ENCODE assay signal across 9 mouse cellular contexts in genomic region chr9:107708439-107709095, GRCm38 (mm10). TPM values are rescaled to one million over a fixed set of nuclear protein-coding genes. Genes with fewer than 3 reads are reported as not detected.
A peak's percentile ranks its signal among the peaks of the same experiment; 100 is the strongest.
DNase-seq lines count a peak whose midpoint lies in the region; ATAC-seq and TF ChIP-seq lines count a peak whose summit lies in the region.
"Had no signal": no experiment of that assay in that cellular context is flagged by ENCODE, and none has a peak within 500 bp of the region (broad histone marks: within the 10 kb centered on the region; RNA-seq: fewer than 3 reads in every experiment).

No protein-coding gene starts in this region.

- peak overlapping the region; percentile 77 for H3K4me2 ChIP-seq in kidney, embryonic 14.5 days (replicated peaks; ENCODE audit: low read depth, low read length)
- peak overlapping the region; percentile 95 for H3K4me2 ChIP-seq in embryonic facial prominence, embryonic 15.5 days (replicated peaks)
- H3K4me2 ChIP-seq in intestine, embryonic 14.5 days (ENCODE audit: low read length): peak overlapping the region; percentile 89
- H3K4me2 ChIP-seq in myocyte (ENCODE audit: low read depth): peak overlapping the region; percentile 77

- no peak overlapping the region for H3ac ChIP-seq in myocyte (ENCODE audit: control insufficient read depth, insufficient read length)

- 1% methylated on average over 21 of the region's 21 CpGs for WGBS in kidney, embryonic 14.5 days
- WGBS in embryonic facial prominence, embryonic 15.5 days: 1% methylated on average over 21 of the region's 21 CpGs
- WGBS in intestine, embryonic 14.5 days: 4% methylated on average over 21 of the region's 21 CpGs

- DNase-seq in kidney, adult 18-20 months: no peak
- DNase-seq in intestine, embryonic 14.5 days (ENCODE audit: low spot score): peak; percentile 61
- no peak for DNase-seq in gastrocnemius, postnatal 10 days
- DNase-seq in urinary bladder, postnatal 10 days (ENCODE audit: low spot score): no peak
- no peak for DNase-seq in cerebellum, postnatal 25 days
- DNase-seq: cerebellum, adult 8-10 months had no signal

- no peaks in the 10 kb centered on the region for H3K9me3 ChIP-seq in kidney, embryonic 14.5 days (ENCODE audit: control insufficient read depth, low read length)
- H3K9me3 ChIP-seq in embryonic facial prominence, embryonic 15.5 days (replicated peaks): no peaks in the 10 kb centered on the region
- H3K9me3 ChIP-seq in intestine, embryonic 14.5 days (ENCODE audit: control insufficient read depth, low read length): no peaks in the 10 kb centered on the region

- peak overlapping the region; percentile 88 for H3K9ac ChIP-seq in kidney, embryonic 14.5 days (ENCODE audit: low read depth, low read length)
- peak overlapping the region; percentile 85 for H3K9ac ChIP-seq in embryonic facial prominence, embryonic 15.5 days
- H3K9ac ChIP-seq in intestine, embryonic 14.5 days (ENCODE audit: low read length): peak overlapping the region; percentile 73

- H3K4me3 ChIP-seq in kidney, embryonic 14.5 days (ENCODE audit: low read length): peak overlapping the region; percentile 78
- H3K4me3 ChIP-seq in embryonic facial prominence, embryonic 15.5 days (replicated peaks): peak overlapping the region; percentile 78
- peak overlapping the region; percentile 69 for H3K4me3 ChIP-seq in intestine, embryonic 14.5 days (ENCODE audit: low read depth, low read length)
- H3K4me3 ChIP-seq in myocyte: no peak overlapping the region

- H3K27me3 ChIP-seq in kidney, embryonic 14.5 days (ENCODE audit: control insufficient read depth, insufficient read depth, low read length): no peaks in the 10 kb centered on the region
- no peaks in the 10 kb centered on the region for H3K27me3 ChIP-seq in embryonic facial prominence, embryonic 15.5 days
- H3K27me3 ChIP-seq in intestine, embryonic 14.5 days (replicated peaks; ENCODE audit: control insufficient read depth, insufficient read depth, low read length): no peaks in the 10 kb centered on the region
- H3K27me3 ChIP-seq in myocyte (ENCODE audit: control insufficient read depth, insufficient read depth, insufficient read length): peaks cover 59% of the 10 kb centered on the region

- H3K27ac ChIP-seq in kidney, embryonic 14.5 days (ENCODE audit: low read depth, low read length): peak overlapping the region; percentile 77; the same call in 1 of the 2 replicates
- peak overlapping the region; percentile 92 for H3K27ac ChIP-seq in embryonic facial prominence, embryonic 15.5 days (replicated peaks)
- peak overlapping the region; percentile 72 for H3K27ac ChIP-seq in intestine, embryonic 14.5 days (ENCODE audit: low read depth)

- no peaks in the 10 kb centered on the region for H3K79me2 ChIP-seq in myocyte (ENCODE audit: control insufficient read depth, insufficient read depth)

- peaks cover 21% of the 10 kb centered on the region for H3K36me3 ChIP-seq in kidney, embryonic 14.5 days (ENCODE audit: control insufficient read depth, insufficient read depth, low read length)
- H3K36me3 ChIP-seq in embryonic facial prominence, embryonic 15.5 days: peaks cover 16% of the 10 kb centered on the region
- peaks cover 10% of the 10 kb centered on the region for H3K36me3 ChIP-seq in intestine, embryonic 14.5 days (ENCODE audit: control insufficient read depth, insufficient read depth, low read length)
- H3K36me3 ChIP-seq in myocyte (ENCODE audit: control insufficient read depth, insufficient read depth): no peaks in the 10 kb centered on the region

- peaks cover 47% of the 10 kb centered on the region for H3K4me1 ChIP-seq in kidney, embryonic 14.5 days (ENCODE audit: control insufficient read depth, insufficient read depth, low read length)
- H3K4me1 ChIP-seq in embryonic facial prominence, embryonic 15.5 days: peaks cover 77% of the 10 kb centered on the region
- peaks cover 46% of the 10 kb centered on the region for H3K4me1 ChIP-seq in intestine, embryonic 14.5 days (replicated peaks; ENCODE audit: control insufficient read depth, insufficient read depth, low read length)

- no peak for TF ChIP-seq POLR2A in myocyte (IDR thresholded peaks at IDR 0.05; ENCODE audit: insufficient read length, low read depth)

- ATAC-seq in kidney, embryonic 14.5 days (ENCODE audit: low FRiP score, low TSS enrichment): no peak
- no peak for ATAC-seq in embryonic facial prominence, embryonic 15.5 days (ENCODE audit: insufficient number of reproducible peaks, low FRiP score, low TSS enrichment, low read depth)
- ATAC-seq in intestine, embryonic 14.5 days (replicated peaks; ENCODE audit: low FRiP score, low TSS enrichment, low read depth): no peak

TF ChIP-seq in myocyte, 11 proteins besides CTCF, POLR2A, EP300 and RAD21:
- TF ChIP-seq TCF3 (IDR thresholded peaks at IDR 0.05; ENCODE audit: insufficient read length, low read depth) (no peak), MYOG (IDR thresholded peaks at IDR 0.05; ENCODE audit: control insufficient read depth in 1 of 3, insufficient read depth in 1 of 3, insufficient read length in 2 of 3, low read depth in 2 of 3) (no peak), MYOD1 (IDR thresholded peaks at IDR 0.05; ENCODE audit: control insufficient read depth in 1 of 3, insufficient read length in 2 of 3, low read depth in 2 of 3) (no peak), SRF (IDR thresholded peaks at IDR 0.05; ENCODE audit: control insufficient read depth, insufficient read length, low read depth) (no peak), MAX (IDR thresholded peaks at IDR 0.05; ENCODE audit: low read depth) (no peak), USF1 (IDR thresholded peaks at IDR 0.05; ENCODE audit: low read depth) (no peak), CEBPB (IDR thresholded peaks at IDR 0.05; ENCODE audit: insufficient read depth, poor library complexity, severe bottlenecking) (no peak), POLR2AphosphoS2 (IDR thresholded peaks at IDR 0.05; ENCODE audit: insufficient read length, low read depth) (no peak), TCF12 (IDR thresholded peaks at IDR 0.05; ENCODE audit: insufficient read depth, poor library complexity, severe bottlenecking) (no peak), E2F4 (IDR thresholded peaks at IDR 0.05; ENCODE audit: insufficient read depth) (no peak), REST (IDR thresholded peaks at IDR 0.05; ENCODE audit: insufficient read depth, insufficient read length) (no peak)

RNA-seq across cellular contexts. Expression of gene Sema3f, which starts 1.7 kb away (rescaled TPM):
- 32.4 and 38.4 TPM in 2 replicates for polyA plus RNA-seq in kidney, embryonic 14.5 days (2014; fragmentation: Nextera tagmentation; extraction: Ambion mirVana)
- 40.6 and 44.6 TPM in 2 replicates for polyA plus RNA-seq in embryonic facial prominence, embryonic 15.5 days (2015; fragmentation: Nextera tagmentation; extraction: Ambion mirVana)
- polyA plus RNA-seq in intestine, embryonic 14.5 days (2014; fragmentation: Nextera tagmentation; extraction: Ambion mirVana): 16.2 and 16.3 TPM in 2 replicates
- 1.4 TPM for polyA plus RNA-seq in myocyte (2012; fragmentation: generic; extraction: Trizol)
- 10 to 100 TPM; 11.9 to 18.0 TPM for total RNA-seq in gastrocnemius, postnatal 10 days (2021)

RNA-seq across cellular contexts. Expression of gene Gnat1, which starts 29.1 kb away (rescaled TPM):
- 4.7 and 5.3 TPM in 2 replicates for polyA plus RNA-seq in kidney, embryonic 14.5 days (2014; fragmentation: Nextera tagmentation; extraction: Ambion mirVana)
- polyA plus RNA-seq in embryonic facial prominence, embryonic 15.5 days (2015; fragmentation: Nextera tagmentation; extraction: Ambion mirVana): 1.9 and 3.4 TPM in 2 replicates
- 1.7 and 2.6 TPM in 2 replicates for polyA plus RNA-seq in intestine, embryonic 14.5 days (2014; fragmentation: Nextera tagmentation; extraction: Ambion mirVana)
- polyA plus RNA-seq in myocyte (2012; fragmentation: generic; extraction: Trizol): not detected
- not detected for total RNA-seq in gastrocnemius, postnatal 10 days (2021)

RNA-seq across cellular contexts. Expression of gene Slc38a3, which starts 39.2 kb away (rescaled TPM):
- polyA plus RNA-seq in kidney, embryonic 14.5 days (2014; fragmentation: Nextera tagmentation; extraction: Ambion mirVana): 4.8 and 6.5 TPM in 2 replicates
- polyA plus RNA-seq in embryonic facial prominence, embryonic 15.5 days (2015; fragmentation: Nextera tagmentation; extraction: Ambion mirVana): 3.7 and 4.2 TPM in 2 replicates
- polyA plus RNA-seq in intestine, embryonic 14.5 days (2014; fragmentation: Nextera tagmentation; extraction: Ambion mirVana): 2.2 and 9.3 TPM in 2 replicates
- 0.06 TPM for polyA plus RNA-seq in myocyte (2012; fragmentation: generic; extraction: Trizol)
- total RNA-seq in gastrocnemius, postnatal 10 days (2021): 10 to 100 TPM; 17.6 to 20.4 TPM
